Mouse (Mus musculus) retina, embryonic 14.5 days (tissue): ENCODE data around the gene Zfp574.
"Not testable (repeated sequence)": the region's sequence is repeated elsewhere in the genome, so short reads cannot be mapped to it uniquely, and the experiment has no call there.

Experiments used
- DNase-seq: peaks from one replicate; pipeline ENCODE4 v3.0.0-alpha.2; 2015; ENCODE audit warnings: low spot score

Zfp574 gene

GRCm38 (mm10) chr7:25071979-25072715 is at the start of gene Zfp574, which contains the start of gene Grik5:
Zfp574 (plus strand) TSS chr7:25072567.
Grik5 (minus strand) TSS chr7:25072346.
- peak; percentile 28 for DNase-seq

GRCm38 (mm10) chr7:25025855-25026439 is 46.4 kb upstream of the Zfp574 start:
- DNase-seq: no peak

GRCm38 (mm10) chr7:25026452-25026851 is 45.9 kb upstream of the Zfp574 start:
- no peak for DNase-seq

- DNase-seq: peak; percentile 95
Measured at GRCm38 (mm10) chr7:25030032-25030753, 42.2 kb upstream of the Zfp574 start.

GRCm38 (mm10) chr7:25031528-25031927 is 40.8 kb upstream of the Zfp574 start:
- DNase-seq: no peak

- DNase-seq: no peak
Measured at GRCm38 (mm10) chr7:25034796-25035195, 37.6 kb upstream of the Zfp574 start.

- DNase-seq: peak; percentile 86
Measured at GRCm38 (mm10) chr7:25035916-25036315, 36.5 kb upstream of the Zfp574 start.

GRCm38 (mm10) chr7:25041921-25042320 is 30.4 kb upstream of the Zfp574 start:
- DNase-seq: no peak

- DNase-seq: not testable (repeated sequence)
Measured at GRCm38 (mm10) chr7:25044599-25044998, 27.8 kb upstream of the Zfp574 start.

- no peak for DNase-seq
Measured at GRCm38 (mm10) chr7:25047363-25047762, 25.0 kb upstream of the Zfp574 start.

GRCm38 (mm10) chr7:25049295-25049930 is 23.0 kb upstream of the Zfp574 start:
- no peak for DNase-seq

GRCm38 (mm10) chr7:25052587-25052986 is 19.8 kb upstream of the Zfp574 start:
- no peak for DNase-seq

- no peak for DNase-seq
Measured at GRCm38 (mm10) chr7:25056951-25057350, 15.4 kb upstream of the Zfp574 start.

GRCm38 (mm10) chr7:25057888-25058287 is 14.5 kb upstream of the Zfp574 start:
- DNase-seq: no peak

- no peak for DNase-seq
Measured at GRCm38 (mm10) chr7:25058394-25058793, 14.0 kb upstream of the Zfp574 start.

- no peak for DNase-seq
Measured at GRCm38 (mm10) chr7:25058836-25059235, 13.5 kb upstream of the Zfp574 start.

GRCm38 (mm10) chr7:25063346-25063745 is 9.0 kb upstream of the Zfp574 start:
- no peak for DNase-seq

- DNase-seq: no peak
Measured at GRCm38 (mm10) chr7:25063900-25064299, 8.5 kb upstream of the Zfp574 start.

GRCm38 (mm10) chr7:25067338-25067737 is 5.0 kb upstream of the Zfp574 start:
- DNase-seq: no peak

- no peak for DNase-seq
Measured at GRCm38 (mm10) chr7:25067909-25068656, 4.3 kb upstream of the Zfp574 start.

GRCm38 (mm10) chr7:25068724-25069123 is 3.6 kb upstream of the Zfp574 start:
- DNase-seq: peak; percentile 72
